Mouse (Mus musculus): ENCODE data around the gene Ubr2.

Gene Ubr2

DNA sequence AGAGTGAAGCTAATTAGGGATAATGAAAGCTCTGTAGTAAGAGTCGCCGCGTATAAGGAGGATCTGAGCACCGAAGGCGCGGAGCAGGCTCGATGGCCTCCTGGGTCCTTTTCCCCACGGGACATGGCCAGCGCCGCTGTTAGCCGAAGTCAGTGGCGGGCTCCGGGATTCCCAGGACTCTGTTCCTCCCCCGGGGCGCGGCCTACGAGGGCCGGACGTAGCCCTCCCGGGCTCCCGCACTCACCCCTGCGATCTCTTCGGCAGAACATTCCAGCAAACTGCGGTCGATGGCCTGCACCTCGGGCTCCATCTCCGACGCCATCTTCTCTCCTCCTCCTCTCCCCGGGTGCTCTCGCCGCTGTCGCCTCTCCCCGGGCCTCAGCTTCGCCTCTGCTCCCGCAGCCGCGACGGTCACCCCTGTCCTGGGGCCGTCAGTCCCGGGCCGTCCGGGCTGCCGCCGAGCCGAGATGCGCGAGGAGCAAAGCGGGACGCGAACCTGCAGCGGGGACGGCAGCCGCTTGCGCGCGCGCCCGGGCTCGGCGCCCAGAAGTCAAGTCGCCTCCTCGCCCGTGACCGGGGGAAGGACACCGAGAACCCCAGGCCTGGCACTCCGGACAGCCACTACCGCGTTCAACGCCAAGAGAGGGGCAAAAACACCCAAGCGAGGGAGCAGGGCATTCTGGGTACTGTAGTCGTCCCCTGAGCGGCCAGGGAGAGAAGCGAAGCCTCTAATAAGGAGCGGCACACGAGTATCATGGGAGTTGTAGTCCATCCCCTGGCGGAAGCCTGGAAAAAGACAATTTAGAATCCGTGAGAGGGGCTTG is at the start of gene Ubr2:
Gene Ubr2 (minus strand): TSS at position 659 of the 824 bp plus-strand sequence.
- in situ Hi-C loops (cut with MboI; ENCODE audit: unreplicated experiment in 2 of 2): loop anchor here (25.0 kb wide), 3 partner anchors 677 to 1573 kb away; partner anchors contain the start of genes Cdc5l (in 1 of the 2), Frs3 (in 1 of the 2), Gm21981 (in 1 of the 2) and Nfya (in 1 of the 2)

GRCm38 (mm10) chr17:47059836-47060360 is 49.5 kb upstream of the Ubr2 start:
- in situ Hi-C loops (cut with MboI; ENCODE audit: unreplicated experiment in 2 of 2): loop anchor here in 1 of 2 experiments (25.0 kb wide), 1 partner anchor 277 kb away; no protein-coding TSS in a partner anchor

DNA sequence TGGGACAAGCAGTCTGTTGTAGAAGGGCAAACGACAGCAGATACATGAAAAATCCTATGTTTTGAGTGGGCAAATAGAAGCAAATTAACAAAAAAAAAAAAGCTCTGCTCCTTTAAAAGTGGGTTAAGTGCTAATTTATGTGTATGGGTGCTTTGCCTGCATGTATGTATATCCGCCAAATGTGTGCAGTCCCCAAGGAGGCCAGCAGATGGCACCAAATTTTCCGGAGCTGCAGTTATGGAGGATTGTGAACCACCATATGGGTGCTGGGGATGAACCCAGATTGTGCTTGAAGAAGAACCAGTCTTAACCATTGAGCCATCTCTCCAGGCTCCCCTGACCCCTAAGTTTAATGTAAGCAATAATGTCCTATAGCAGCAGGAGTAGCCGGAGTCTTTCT is 47.6 kb upstream of the Ubr2 start:
- in situ Hi-C loops (cut with MboI; ENCODE audit: unreplicated experiment in 2 of 2): loop anchor here in 1 of 2 experiments (25.0 kb wide), 1 partner anchor 279 kb away; no protein-coding TSS in a partner anchor

- in situ Hi-C loops (cut with MboI; ENCODE audit: unreplicated experiment in 2 of 2): loop anchor here in 1 of 2 experiments (25.0 kb wide), 1 partner anchor 281 kb away; no protein-coding TSS in a partner anchor
Measured at GRCm38 (mm10) chr17:47056476-47056875, 46.1 kb upstream of the Ubr2 start.

DNA sequence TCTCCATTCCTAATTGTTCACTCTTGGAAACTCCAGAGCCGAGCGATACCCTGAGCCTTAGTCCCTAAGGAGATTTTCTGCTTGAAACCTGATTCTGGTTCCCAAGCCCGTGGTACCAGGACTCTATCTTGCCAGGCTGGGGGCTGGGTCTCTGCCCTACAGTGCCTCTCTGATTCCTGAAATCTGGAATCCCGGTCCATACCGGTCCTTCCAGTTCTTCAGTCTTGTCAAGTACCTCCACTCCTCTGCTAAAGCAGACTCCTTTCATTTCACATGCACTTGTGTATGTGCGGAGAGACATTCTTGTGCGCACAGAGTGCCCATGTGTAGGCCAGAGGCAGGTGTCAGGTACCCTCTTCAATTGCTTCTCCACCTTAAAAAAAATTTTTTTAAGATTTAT is 44.8 kb upstream of the Ubr2 start:
- in situ Hi-C loops (cut with MboI; ENCODE audit: unreplicated experiment in 2 of 2): loop anchor here in 1 of 2 experiments (25.0 kb wide), 1 partner anchor 282 kb away; no protein-coding TSS in a partner anchor

- in situ Hi-C loops (cut with MboI; ENCODE audit: unreplicated experiment in 2 of 2): loop anchor here in 1 of 2 experiments (25.0 kb wide), 1 partner anchor 283 kb away; no protein-coding TSS in a partner anchor
Measured at GRCm38 (mm10) chr17:47054613-47055012, 44.3 kb upstream of the Ubr2 start.

DNA sequence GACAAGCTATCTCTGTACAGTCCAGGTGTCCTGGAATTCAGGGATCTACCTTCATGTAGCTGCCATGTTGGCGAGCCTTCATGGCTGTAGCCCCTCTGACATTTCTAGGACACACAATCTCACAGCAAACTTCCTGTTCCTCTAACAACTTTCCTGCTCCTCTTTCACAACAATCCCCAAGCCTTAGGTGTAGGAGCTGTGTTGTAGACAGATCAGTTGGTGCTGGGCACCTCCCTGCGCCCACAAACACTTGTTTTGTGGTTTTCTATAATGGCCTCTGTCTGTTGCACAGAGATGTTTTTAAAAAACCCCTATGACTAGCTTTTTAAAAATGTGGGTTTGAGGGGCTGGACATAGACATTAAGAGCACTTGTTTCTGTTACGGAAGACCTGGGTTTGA is 40.3 kb upstream of the Ubr2 start:
- in situ Hi-C loops (cut with MboI; ENCODE audit: unreplicated experiment in 2 of 2): loop anchor here in 1 of 2 experiments (25.0 kb wide), 1 partner anchor 287 kb away; no protein-coding TSS in a partner anchor

DNA sequence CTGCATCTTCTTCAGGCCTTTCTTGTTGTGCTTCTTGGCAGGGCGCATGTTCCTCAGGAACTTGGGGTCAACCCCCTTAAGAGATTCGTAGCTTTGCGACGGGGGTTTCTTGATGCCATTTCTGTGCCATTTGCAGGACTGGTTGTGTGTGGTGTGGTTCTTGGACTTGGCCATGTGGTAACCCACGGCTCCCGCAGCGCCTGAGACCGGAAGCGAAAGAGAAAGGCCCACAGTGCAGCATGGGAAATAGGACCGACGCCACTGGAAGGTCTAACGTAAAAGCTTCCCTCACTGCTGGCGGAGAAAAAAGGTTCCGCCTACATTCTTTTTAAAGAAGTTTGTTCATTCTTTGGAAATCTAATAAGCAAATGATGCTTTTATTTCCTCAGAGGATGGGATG is 32.5 kb upstream of the Ubr2 start:
- in situ Hi-C loops (cut with MboI; ENCODE audit: unreplicated experiment in 2 of 2): loop anchor here in 1 of 2 experiments (25.0 kb wide), 1 partner anchor 506 kb away; the partner anchor contains the start of gene Cul9

DNA sequence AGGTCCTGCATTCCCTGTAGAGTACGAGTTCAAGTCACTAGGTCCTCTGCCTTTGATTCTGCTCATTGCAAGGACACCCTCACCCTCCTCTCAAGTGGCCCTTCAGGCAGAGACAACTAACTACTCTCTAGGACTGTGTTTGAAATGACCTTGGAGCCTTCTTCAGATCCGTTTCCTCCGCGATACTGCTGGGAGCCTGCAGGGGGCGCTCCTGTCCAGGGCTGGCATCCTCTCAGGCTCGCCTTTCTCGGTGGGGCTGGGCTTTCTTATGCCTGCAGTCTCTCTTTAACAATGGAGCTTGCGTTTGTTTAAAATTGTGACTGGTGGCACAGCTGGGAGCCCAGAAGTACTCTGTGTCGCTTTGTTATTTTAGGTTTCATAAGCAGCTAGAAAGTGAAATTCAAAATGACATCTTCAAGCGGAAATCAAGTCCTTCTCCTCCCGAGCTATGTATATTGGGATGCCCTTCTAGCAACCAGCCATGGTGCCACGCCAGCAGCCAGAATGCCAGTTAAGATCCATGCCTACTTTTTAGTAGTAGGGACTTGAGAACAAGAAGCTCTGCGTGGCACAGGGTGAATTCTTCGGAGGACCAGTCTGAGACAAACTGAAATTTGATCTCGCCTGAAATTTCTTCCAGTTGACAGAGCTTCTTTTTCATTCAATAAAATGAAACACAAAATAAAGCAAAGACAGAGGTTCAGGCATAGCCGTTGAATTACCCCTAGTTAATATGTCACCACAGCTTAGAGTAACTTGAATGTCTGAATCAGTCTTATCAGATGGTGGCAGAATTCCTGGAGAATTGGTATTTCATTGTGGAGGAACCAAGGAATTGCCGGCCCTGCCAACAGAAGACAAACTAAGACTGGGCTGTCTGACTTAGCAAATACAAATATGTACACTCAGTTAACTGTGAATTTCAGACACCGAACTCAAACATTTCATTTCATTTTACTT is 28.8 kb upstream of the Ubr2 start:
- in situ Hi-C loops (cut with MboI; ENCODE audit: unreplicated experiment in 2 of 2): loop anchor here (5.0 to 25.0 kb wide), 4 partner anchors 67 to 502 kb away; partner anchors contain the start of gene Cul9 (in 1 of the 2)

- in situ Hi-C loops (cut with MboI; ENCODE audit: unreplicated experiment in 2 of 2): loop anchor here (10.0 to 25.0 kb wide), 3 partner anchors 100 to 497 kb away; partner anchors contain the start of gene Cul9 (in 1 of the 2)
Measured at GRCm38 (mm10) chr17:47034536-47034935, 24.2 kb upstream of the Ubr2 start.

DNA sequence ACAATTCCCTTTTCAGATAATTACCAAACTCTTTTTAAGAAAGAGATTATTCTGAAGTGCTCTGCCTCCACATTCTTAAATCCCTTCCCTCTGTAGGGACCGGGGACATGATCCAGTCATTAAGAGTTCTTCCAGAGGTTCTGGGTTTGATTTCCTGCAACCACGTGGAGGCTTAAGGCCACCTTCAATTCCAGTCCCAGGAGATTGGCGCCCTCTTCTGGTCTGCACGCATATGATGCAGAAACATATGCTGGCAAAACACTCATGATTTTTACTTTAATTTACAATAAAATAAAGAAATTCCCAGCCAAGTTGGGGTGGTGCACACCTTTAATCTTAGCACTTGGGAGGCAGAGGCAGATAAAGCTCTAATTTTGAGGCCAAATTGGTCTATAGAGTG is 23.3 kb upstream of the Ubr2 start:
- in situ Hi-C loops (cut with MboI; ENCODE audit: unreplicated experiment in 2 of 2): loop anchor here (10.0 to 25.0 kb wide), 3 partner anchors 99 to 496 kb away; partner anchors contain the start of gene Cul9 (in 1 of the 2)

GRCm38 (mm10) chr17:47024805-47025204 is 14.4 kb upstream of the Ubr2 start:
- in situ Hi-C loops (cut with MboI; ENCODE audit: unreplicated experiment in 2 of 2): loop anchor here (25.0 kb wide), 4 partner anchors 488 to 1588 kb away; partner anchors contain the start of genes Cdc5l (in 1 of the 2), Cul9 (in 1 of the 2), Frs3 (in 1 of the 2) and Gm21981 (in 1 of the 2)

- in situ Hi-C loops (cut with MboI; ENCODE audit: unreplicated experiment in 2 of 2): loop anchor here (25.0 kb wide), 3 partner anchors 664 to 1586 kb away; partner anchors contain the start of genes Cdc5l (in 1 of the 2), Frs3 (in 1 of the 2), Gm21981 (in 1 of the 2) and Nfya (in 1 of the 2)
Measured at GRCm38 (mm10) chr17:47023369-47023768, 13.0 kb upstream of the Ubr2 start.

DNA sequence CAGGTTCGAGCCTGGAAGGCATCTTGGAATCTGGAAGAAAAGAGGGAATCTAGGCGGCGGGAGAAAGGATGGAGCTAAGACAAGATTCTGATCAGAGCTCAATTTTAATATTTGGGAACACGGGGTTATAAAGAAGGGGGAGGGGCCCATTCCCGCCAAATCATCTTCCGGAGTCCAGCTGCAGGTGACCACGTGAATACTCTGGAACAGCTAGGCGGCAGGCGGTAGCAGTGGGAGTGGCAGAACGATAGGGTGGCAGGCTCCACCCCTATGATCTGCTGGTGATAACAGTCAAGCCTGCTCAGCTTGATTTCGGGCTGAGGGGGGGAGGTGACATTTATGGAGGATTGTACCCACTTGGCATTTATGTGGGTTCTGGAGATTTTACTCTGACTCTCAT is 2.5 kb upstream of the Ubr2 start:
- in situ Hi-C loops (cut with MboI; ENCODE audit: unreplicated experiment in 2 of 2): loop anchor here (25.0 kb wide), 3 partner anchors 674 to 1576 kb away; partner anchors contain the start of genes Cdc5l (in 1 of the 2), Frs3 (in 1 of the 2), Gm21981 (in 1 of the 2) and Nfya (in 1 of the 2)

DNA sequence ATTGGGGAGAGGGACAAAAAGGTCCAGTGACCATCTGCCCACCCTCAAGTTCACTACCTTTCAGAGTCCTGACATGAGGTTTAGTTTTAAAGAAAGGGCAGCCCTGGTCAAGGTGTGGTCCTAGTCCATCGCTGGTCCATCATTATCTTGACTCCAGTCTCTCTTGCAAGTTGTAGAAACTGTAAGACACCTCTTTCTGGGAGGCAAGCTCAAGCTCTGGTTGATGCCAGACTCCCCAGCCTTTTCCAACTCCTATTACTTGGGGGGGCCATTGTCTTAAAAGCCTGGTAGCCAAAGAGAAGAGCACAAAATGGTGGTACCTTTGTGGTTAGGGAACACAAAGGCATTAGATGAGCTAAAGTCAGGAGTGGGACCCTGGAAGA is 1.3 kb upstream of the Ubr2 start:
- in situ Hi-C loops (cut with MboI; ENCODE audit: unreplicated experiment in 2 of 2): loop anchor here (25.0 kb wide), 3 partner anchors 676 to 1574 kb away; partner anchors contain the start of genes Cdc5l (in 1 of the 2), Frs3 (in 1 of the 2), Gm21981 (in 1 of the 2) and Nfya (in 1 of the 2)

DNA sequence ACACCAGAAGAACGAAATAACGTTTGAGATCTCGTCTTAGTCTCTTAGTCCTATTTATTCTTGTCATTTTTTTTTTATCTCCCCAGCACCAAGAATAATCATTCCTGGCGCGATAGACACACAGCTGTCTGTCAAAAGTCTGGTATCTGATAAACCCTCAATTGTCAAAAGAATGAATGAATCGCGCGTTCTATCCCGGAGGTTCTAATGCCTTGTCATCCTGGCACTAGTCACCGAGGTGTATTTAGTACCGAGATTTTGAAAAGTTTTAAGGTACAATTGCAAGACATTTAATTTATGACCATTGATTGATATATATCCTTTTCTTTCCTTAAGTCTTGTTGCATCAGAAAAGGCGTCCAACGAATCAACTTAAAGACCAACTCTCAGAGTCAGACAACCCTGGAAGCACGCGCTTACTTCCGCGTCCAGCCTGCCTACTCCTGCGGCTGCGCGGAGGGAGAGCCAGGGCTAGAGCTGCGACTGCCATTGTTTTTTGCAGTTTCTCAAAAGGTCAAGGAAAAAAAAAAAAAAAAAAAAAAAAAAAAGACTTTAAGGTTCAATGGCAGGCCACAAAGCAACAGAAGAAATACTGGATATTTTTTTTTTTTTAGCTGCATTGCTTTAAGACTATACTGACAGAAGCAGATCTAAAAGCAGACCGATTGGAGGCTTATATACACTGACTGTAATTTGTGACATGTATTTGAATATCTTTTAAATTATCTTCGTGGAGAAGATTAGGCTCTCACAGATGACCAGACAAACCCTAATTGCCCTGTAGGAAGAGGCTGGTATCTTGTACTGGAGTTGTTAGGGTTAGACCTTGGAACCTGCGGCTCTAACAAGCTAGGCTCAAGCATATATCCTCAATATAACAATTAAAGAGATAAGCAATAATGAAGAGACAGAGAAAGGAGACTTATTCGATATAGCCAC is 635 bp upstream of the Ubr2 start:
- in situ Hi-C loops (cut with MboI; ENCODE audit: unreplicated experiment in 2 of 2): loop anchor here (25.0 kb wide), 3 partner anchors 676 to 1574 kb away; partner anchors contain the start of genes Cdc5l (in 1 of the 2), Frs3 (in 1 of the 2), Gm21981 (in 1 of the 2) and Nfya (in 1 of the 2)

GRCm38 (mm10) chr17:47009546-47009897 is 834 bp downstream of the Ubr2 start:
- in situ Hi-C loops (cut with MboI; ENCODE audit: unreplicated experiment in 2 of 2): loop anchor here (25.0 kb wide), 3 partner anchors 678 to 1572 kb away; partner anchors contain the start of genes Cdc5l (in 1 of the 2), Frs3 (in 1 of the 2), Gm21981 (in 1 of the 2) and Nfya (in 1 of the 2)

DNA sequence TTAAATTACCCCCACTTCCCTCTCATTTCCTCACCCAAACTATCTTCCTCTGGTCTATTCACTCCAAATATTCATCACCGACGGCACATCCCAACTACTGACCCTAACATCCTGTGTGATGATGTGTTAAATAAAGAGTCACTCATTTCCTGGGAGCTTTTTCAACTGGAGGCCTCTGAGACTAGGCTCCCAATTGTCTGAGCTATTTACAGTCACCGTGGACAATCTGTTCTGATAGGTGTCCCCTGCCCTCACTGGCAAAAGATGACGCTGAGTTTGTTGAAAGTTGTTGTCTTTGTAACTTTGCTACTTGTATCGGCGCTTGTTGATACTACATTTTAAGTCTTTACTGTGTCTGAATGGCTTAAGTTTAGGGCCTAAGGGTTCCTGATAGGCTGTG is 1.3 kb downstream of the Ubr2 start:
- in situ Hi-C loops (cut with MboI; ENCODE audit: unreplicated experiment in 2 of 2): loop anchor here (25.0 kb wide), 3 partner anchors 678 to 1572 kb away; partner anchors contain the start of genes Cdc5l (in 1 of the 2), Frs3 (in 1 of the 2), Gm21981 (in 1 of the 2) and Nfya (in 1 of the 2)
